Mouse (Mus musculus) liver, embryonic 13.5 days (tissue): ENCODE measurements around the gene Emx1. TPM values are rescaled to one million over a fixed set of nuclear protein-coding genes. Genes with fewer than 3 reads are reported as not detected.
"Not testable (repeated sequence)": the region's sequence is repeated elsewhere in the genome, so short reads cannot be mapped to it uniquely, and the experiment has no call there.

Source experiments
- ATAC-seq: fragments of 200-750 bp; cut with Nextera tagmentation; 2 replicates; pipeline ENCODE4 v1.8.0; 2017; ENCODE audit warnings: low read depth, mild to moderate bottlenecking, moderate number of reproducible peaks, moderate library complexity
- DNase-seq: peaks from one replicate; pipeline ENCODE4 v3.0.0; 2022
- H3K27ac ChIP-seq: fragments of 300-500 bp; sonication (generic); 2 replicates; pipeline ENCODE4 v1.5.1; 2015; ENCODE audit warnings: moderate library complexity, mild to moderate bottlenecking, inconsistent platforms
- H3K27me3 ChIP-seq: fragments of 300-500 bp; sonication (generic); 2 replicates; pipeline ENCODE4 v1.6.1; 2015; ENCODE audit warnings: mild to moderate bottlenecking, inconsistent platforms
- H3K36me3 ChIP-seq: fragments of 300-500 bp; sonication (generic); 2 replicates; pipeline ENCODE4 v1.6.1; 2015; ENCODE audit warnings: mild to moderate bottlenecking, inconsistent platforms
- H3K4me1 ChIP-seq: fragments of 300-500 bp; sonication (generic); replicated peaks from 2 replicates; pipeline ENCODE4 v1.6.1; 2015; ENCODE audit warnings: inconsistent platforms
- H3K4me2 ChIP-seq: fragments of 300-500 bp; sonication (generic); 2 replicates; pipeline ENCODE4 v1.6.1; 2015; ENCODE audit warnings: inconsistent platforms, mild to moderate bottlenecking, moderate library complexity
- H3K4me3 ChIP-seq: fragments of 300-500 bp; sonication (generic); replicated peaks from 2 replicates; pipeline ENCODE4 v1.5.1; 2015; ENCODE audit warnings: mild to moderate bottlenecking, inconsistent platforms
- H3K9ac ChIP-seq: fragments of 300-500 bp; sonication (generic); 2 replicates; pipeline ENCODE4 v1.6.1; 2015; ENCODE audit warnings: mild to moderate bottlenecking, inconsistent platforms
- H3K9me3 ChIP-seq: fragments of 300-500 bp; sonication (generic); replicated peaks from 2 replicates; pipeline ENCODE4 v1.6.1; 2016; ENCODE audit warnings: inconsistent platforms
- WGBS: fragments of 180-500 bp; shearing (Covaris S2); methylation state at CpG from one replicate; pipeline ENCODE4 v1.1.7; 2015; ENCODE audit not compliant: insufficient replicate concordance; 5-methylcytosine and 5-hydroxymethylcytosine counted together
- polyA plus RNA-seq: library from polyadenylated mRNA; unstranded; fragments of >200 nt; fragmentation: Nextera tagmentation; extraction: Ambion mirVana; gene quantifications from 2 replicates; pipeline ENCODE4 v1.2.1, GENCODE M21; 2015

Emx1 gene
- 0.08 TPM in 1 of 2 replicates, not detected in the other for polyA plus RNA-seq

GRCm38 (mm10) chr6:85187340-85188211 is at the start of gene Emx1:
Gene Emx1, plus strand, starts transcription at chr6:85187438.
- Histone ChIP-seq H3K4me3 (peak within 1 kb of the TSS; percentile 37), H3K4me1 (peaks cover 5% of the 10 kb centered on the region), H3K27me3 (peaks cover 94% of the 10 kb centered on the region), H3K36me3 (no peaks in the 10 kb centered on the region), H3K4me2 (peak within 1 kb of the TSS; percentile 55), H3K9me3 (no peaks in the 10 kb centered on the region), H3K27ac (no peak within 1 kb of the TSS), H3K9ac (no peak within 1 kb of the TSS)
- WGBS = 2% methylated on average over 67 of the region's 81 CpGs
- peak; percentile 20; the same call in 1 of the 2 replicates for ATAC-seq
- no peak for DNase-seq

GRCm38 (mm10) chr6:85139534-85139933 is 47.7 kb upstream of the Emx1 start:
- Histone ChIP-seq H3K9me3 (no peaks in the 10 kb centered on the region), H3K27me3 (no peaks in the 10 kb centered on the region), H3K4me1 (peaks cover 5% of the 10 kb centered on the region; the same call in 1 of the 2 replicates), H3K4me2 (no peak overlapping the region), H3K27ac (no peak overlapping the region), H3K4me3 (no peak overlapping the region), H3K9ac (no peak overlapping the region), H3K36me3 (0 out of 2 replicates have a peak, but pooled peaks cover 3% of the 10 kb centered on the region)
- WGBS = 72% methylated on average over 2 of the region's 2 CpGs
- ATAC-seq = no peak
- no peak for DNase-seq

GRCm38 (mm10) chr6:85141013-85141412 is 46.2 kb upstream of the Emx1 start:
- WGBS = 10% methylated on average over 6 of the region's 7 CpGs
- not testable (repeated sequence) for H3K4me2 ChIP-seq, H3K4me1 ChIP-seq, H3K9ac ChIP-seq, H3K27ac ChIP-seq, DNase-seq, H3K9me3 ChIP-seq, H3K4me3 ChIP-seq, H3K27me3 ChIP-seq, H3K36me3 ChIP-seq, ATAC-seq

- no peak for ATAC-seq
- no peak for DNase-seq
- Histone ChIP-seq H3K9ac (no peak overlapping the region), H3K9me3 (no peaks in the 10 kb centered on the region), H3K27me3 (peaks cover 18% of the 10 kb centered on the region), H3K4me2 (no peak overlapping the region), H3K4me3 (no peak overlapping the region), H3K27ac (no peak overlapping the region), H3K36me3 (no peaks in the 10 kb centered on the region), H3K4me1 (no peaks in the 10 kb centered on the region)
- WGBS = 48% methylated on average over 3 of the region's 3 CpGs
These were observed 42.8 kb upstream of the Emx1 start for GRCm38 (mm10) chr6:85144466-85144865.

- 42% methylated on average over 3 of the region's 3 CpGs for WGBS
- H3K36me3 ChIP-seq = no peaks in the 10 kb centered on the region
- no peak for ATAC-seq
- H3K4me1 ChIP-seq = no peaks in the 10 kb centered on the region
- H3K4me2 ChIP-seq = no peak overlapping the region
- no peak overlapping the region for H3K4me3 ChIP-seq
- DNase-seq = no peak
- no peaks in the 10 kb centered on the region for H3K9me3 ChIP-seq
- no peak overlapping the region for H3K27ac ChIP-seq
- H3K27me3 ChIP-seq = peaks cover 18% of the 10 kb centered on the region
- no peak overlapping the region for H3K9ac ChIP-seq
These were observed 39.6 kb upstream of the Emx1 start for GRCm38 (mm10) chr6:85147636-85148035.

- Histone ChIP-seq H3K9ac (no peak overlapping the region), H3K36me3 (no peaks in the 10 kb centered on the region), H3K4me1 (peaks cover 7% of the 10 kb centered on the region), H3K27ac (no peak overlapping the region), H3K9me3 (no peaks in the 10 kb centered on the region), H3K27me3 (peaks cover 28% of the 10 kb centered on the region), H3K4me2 (no peak overlapping the region), H3K4me3 (no peak overlapping the region)
- 55% methylated on average over 3 of the region's 3 CpGs for WGBS
- ATAC-seq (no peak), DNase-seq (no peak)
These were observed 36.9 kb upstream of the Emx1 start for GRCm38 (mm10) chr6:85150386-85150785.

GRCm38 (mm10) chr6:85153970-85154540 is 33.2 kb upstream of the Emx1 start:
- WGBS = 17% methylated on average over 9 of the region's 9 CpGs

GRCm38 (mm10) chr6:85154861-85155528 is 32.2 kb upstream of the Emx1 start:
- peaks cover 14% of the 10 kb centered on the region for H3K27me3 ChIP-seq
- peak overlapping the region; percentile 50 for H3K4me3 ChIP-seq
- H3K9ac ChIP-seq = peak overlapping the region; percentile 37; the same call in 1 of the 2 replicates
- H3K27ac ChIP-seq = no peak overlapping the region
- H3K4me1 ChIP-seq = peaks cover 14% of the 10 kb centered on the region
- H3K36me3 ChIP-seq = no peaks in the 10 kb centered on the region
- peak overlapping the region; percentile 67 for H3K4me2 ChIP-seq
- ATAC-seq (no peak), DNase-seq (no peak)
- no peaks in the 10 kb centered on the region for H3K9me3 ChIP-seq
- 2% methylated on average over 34 of the region's 34 CpGs for WGBS

More at GRCm38 (mm10) chr6:85153970-85154540, 33.2 kb upstream of the Emx1 start:
- Histone ChIP-seq H3K27ac (no peak overlapping the region), H3K36me3 (no peaks in the 10 kb centered on the region), H3K4me3 (no peak overlapping the region), H3K4me2 (no peak overlapping the region), H3K4me1 (peaks cover 14% of the 10 kb centered on the region), H3K9ac (no peak overlapping the region), H3K27me3 (peaks cover 14% of the 10 kb centered on the region), H3K9me3 (no peaks in the 10 kb centered on the region)
- no peak for DNase-seq
- ATAC-seq = no peak; the same call in 1 of the 2 replicates

GRCm38 (mm10) chr6:85156551-85156950 is 30.7 kb upstream of the Emx1 start:
- Histone ChIP-seq H3K4me1 (peaks cover 14% of the 10 kb centered on the region), H3K27me3 (peaks cover 14% of the 10 kb centered on the region)
- not testable (repeated sequence) for H3K36me3 ChIP-seq, ATAC-seq, H3K4me2 ChIP-seq, H3K4me3 ChIP-seq, H3K9me3 ChIP-seq, DNase-seq, H3K27ac ChIP-seq, H3K9ac ChIP-seq
- WGBS = 55% methylated on average over 2 of the region's 2 CpGs

- peak; percentile 64; the same call in 1 of the 2 replicates for ATAC-seq
- Histone ChIP-seq H3K4me1 (peaks cover 14% of the 10 kb centered on the region), H3K27me3 (peaks cover 14% of the 10 kb centered on the region)
- H3K27ac ChIP-seq, H3K4me2 ChIP-seq, DNase-seq, H3K36me3 ChIP-seq, H3K4me3 ChIP-seq, H3K9ac ChIP-seq, H3K9me3 ChIP-seq: not testable (repeated sequence)
- WGBS = 57% methylated on average over 4 of the region's 4 CpGs
These were observed 29.0 kb upstream of the Emx1 start for GRCm38 (mm10) chr6:85158040-85158804.
